Mouse (Mus musculus) adrenal gland, postnatal 10 days (tissue): ENCODE results near the gene Map3k20. TPM values are rescaled to one million over a fixed set of nuclear protein-coding genes. Genes with fewer than 3 reads are reported as not detected.
A peak's percentile ranks its signal among the peaks of the same experiment; 100 is the strongest.

Source experiments
- DNase-seq: peaks from one replicate; pipeline ENCODE4 v3.0.0; 2021; ENCODE audit warnings: mixed read lengths
- total RNA-seq, 2 experiments: library from RNA; stranded (reverse); gene quantifications; 2 replicates each; pipeline ENCODE4 v1.2.3; 2021

Gene Map3k20
- total RNA-seq, 2 experiments from 2014 or later, result 40.6 to 61.7 TPM

DNA sequence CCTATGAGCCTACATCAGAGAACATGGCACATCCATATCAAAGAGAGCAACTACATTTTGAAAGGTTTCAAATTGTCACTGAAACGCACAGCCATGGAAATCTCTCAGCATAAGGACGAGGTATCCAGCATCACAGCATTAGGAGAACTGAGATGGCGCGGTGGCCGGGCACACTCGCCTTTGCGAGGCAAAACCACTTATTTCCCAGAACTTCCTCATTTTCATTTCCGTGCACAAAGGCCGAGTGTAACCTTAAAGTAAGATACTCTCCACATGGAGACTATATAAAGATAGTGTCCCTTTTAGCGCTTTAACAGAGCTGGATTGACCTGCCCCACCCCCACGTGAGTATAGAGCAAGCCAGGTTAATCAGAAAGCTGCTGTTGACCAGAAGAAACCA lies 94.0 kb downstream of the Map3k20 start:
- no peak for DNase-seq

DNA sequence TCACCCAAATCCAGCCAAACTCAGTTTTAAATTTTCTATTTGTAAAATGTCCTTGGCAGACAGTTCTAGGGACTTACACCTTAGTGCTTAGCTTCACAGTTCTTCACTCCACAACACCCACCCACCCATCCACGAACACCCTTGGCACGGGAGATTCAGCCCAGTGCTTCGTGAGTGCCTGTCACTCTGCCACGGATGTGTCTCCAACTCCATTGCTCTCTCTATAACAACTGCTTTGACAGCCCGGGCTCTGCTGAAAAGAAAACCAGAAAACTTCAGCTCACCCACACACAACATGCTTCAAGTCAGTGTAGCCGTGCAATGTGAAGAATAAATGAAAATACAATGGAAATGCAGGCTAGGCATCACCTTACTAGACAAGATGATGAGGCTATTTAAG lies 97.2 kb downstream of the Map3k20 start:
- DNase-seq, result no peak

GRCm38 (mm10) chr2:72383321-72383720 lies 97.9 kb downstream of the Map3k20 start:
- DNase-seq, result no peak

DNA sequence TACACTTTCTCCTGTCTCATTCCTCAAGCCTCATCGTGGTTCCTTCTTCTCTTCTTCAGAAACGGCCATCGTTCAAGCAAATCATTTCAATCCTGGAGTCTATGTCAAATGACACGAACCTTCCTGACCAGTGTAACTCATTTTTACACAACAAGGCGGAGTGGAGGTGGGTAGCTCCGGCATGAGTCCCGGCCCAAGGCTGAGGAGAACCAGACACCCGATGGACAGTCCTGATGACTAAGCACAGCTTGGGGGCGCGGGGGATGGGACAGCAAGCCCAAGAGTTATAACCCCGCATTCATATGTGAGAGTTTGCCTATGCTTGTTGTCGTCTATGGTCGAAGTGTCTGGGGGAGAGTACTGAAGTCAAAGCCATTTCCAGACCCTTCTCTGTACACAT lies 104.0 kb downstream of the Map3k20 start:
- peak; percentile 44 for DNase-seq

DNA sequence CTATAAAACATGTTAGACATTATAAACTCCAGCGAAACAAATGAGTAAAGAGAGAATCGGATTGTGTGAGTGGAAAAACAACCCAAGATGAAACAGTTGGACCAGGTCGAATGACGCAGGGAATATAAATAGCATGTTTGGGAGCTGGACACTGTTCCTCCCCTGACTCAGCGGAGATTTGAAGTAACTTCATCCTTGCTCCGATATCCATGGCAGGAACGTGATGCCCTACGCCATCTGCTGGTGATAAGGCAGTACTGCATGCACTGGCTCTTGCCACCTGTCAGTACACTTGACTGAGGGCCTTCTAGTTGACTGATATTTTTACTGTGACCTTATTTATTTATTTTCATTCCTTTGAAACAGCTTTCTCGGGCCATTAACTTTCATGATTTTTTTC lies 104.5 kb downstream of the Map3k20 start:
- DNase-seq, result peak; percentile 91

DNA sequence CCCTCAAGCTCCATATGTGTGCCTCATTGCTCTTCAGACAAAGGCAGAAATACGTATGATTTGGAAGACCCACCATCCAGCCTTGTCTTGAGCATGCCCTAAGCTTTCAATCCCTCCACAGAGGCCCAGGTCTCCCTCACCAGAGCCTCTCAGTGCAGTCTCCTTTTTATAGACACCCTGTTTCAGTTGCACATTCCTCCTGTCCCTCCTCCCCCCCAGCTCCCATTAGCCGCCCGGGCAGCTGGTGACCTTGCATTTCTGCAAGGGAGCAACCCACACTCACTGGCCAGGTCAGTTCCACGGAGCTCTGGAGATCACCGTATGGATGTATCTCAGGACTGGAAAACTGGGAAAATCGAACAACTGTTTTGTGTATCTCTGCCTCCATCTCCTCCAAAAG lies 105.0 kb downstream of the Map3k20 start:
- DNase-seq, result peak; percentile 28

- no peak for DNase-seq
These were observed 105.6 kb downstream of the Map3k20 start for GRCm38 (mm10) chr2:72391024-72391423.

DNA sequence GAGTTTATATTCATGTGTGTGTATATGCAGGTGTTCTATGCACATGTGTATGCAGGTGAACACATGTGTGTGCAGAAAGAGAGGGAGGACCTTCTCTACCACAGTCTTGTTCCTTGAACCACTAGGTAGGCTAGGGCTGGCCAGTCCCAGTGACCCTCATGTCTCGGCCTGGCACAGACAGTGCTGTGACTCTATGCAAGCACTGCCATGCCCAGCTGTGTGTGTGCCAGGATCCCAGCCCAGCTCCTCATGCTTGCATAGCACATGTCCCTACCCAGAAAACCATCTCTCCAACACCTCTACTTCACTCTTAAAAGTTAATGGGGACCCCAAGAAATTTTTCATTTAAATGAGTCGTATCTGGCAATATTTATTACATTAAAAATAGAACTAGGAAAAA lies 106.3 kb downstream of the Map3k20 start:
- DNase-seq, result no peak

- peak; percentile 49 for DNase-seq
These were observed 106.9 kb downstream of the Map3k20 start for GRCm38 (mm10) chr2:72392316-72392715.

DNA sequence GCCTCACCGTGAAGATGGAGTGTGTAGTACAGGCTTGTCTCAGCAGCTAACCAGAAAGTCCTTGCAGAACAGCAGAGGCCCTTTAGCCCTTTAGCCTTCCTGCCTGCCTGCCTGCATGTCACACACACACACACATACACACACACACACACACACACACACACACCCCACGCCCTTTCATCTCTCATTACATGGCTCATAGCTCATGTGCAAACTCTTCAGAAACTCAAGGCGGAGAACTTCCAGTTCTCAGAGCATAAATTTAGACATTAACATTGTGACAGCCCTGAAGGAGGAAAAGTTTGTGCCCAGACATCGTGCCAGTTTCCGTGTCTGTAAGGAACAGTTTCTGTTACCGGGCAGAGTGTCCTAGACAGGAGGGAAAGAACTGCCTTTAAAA lies 111.5 kb downstream of the Map3k20 start:
- DNase-seq, result no peak

GRCm38 (mm10) chr2:72398227-72398626 lies 112.8 kb downstream of the Map3k20 start:
- DNase-seq, result peak; percentile 86

GRCm38 (mm10) chr2:72399469-72400195 lies 114.2 kb downstream of the Map3k20 start:
- no peak for DNase-seq

GRCm38 (mm10) chr2:72401290-72401689 lies 115.9 kb downstream of the Map3k20 start:
- DNase-seq, result no peak

DNA sequence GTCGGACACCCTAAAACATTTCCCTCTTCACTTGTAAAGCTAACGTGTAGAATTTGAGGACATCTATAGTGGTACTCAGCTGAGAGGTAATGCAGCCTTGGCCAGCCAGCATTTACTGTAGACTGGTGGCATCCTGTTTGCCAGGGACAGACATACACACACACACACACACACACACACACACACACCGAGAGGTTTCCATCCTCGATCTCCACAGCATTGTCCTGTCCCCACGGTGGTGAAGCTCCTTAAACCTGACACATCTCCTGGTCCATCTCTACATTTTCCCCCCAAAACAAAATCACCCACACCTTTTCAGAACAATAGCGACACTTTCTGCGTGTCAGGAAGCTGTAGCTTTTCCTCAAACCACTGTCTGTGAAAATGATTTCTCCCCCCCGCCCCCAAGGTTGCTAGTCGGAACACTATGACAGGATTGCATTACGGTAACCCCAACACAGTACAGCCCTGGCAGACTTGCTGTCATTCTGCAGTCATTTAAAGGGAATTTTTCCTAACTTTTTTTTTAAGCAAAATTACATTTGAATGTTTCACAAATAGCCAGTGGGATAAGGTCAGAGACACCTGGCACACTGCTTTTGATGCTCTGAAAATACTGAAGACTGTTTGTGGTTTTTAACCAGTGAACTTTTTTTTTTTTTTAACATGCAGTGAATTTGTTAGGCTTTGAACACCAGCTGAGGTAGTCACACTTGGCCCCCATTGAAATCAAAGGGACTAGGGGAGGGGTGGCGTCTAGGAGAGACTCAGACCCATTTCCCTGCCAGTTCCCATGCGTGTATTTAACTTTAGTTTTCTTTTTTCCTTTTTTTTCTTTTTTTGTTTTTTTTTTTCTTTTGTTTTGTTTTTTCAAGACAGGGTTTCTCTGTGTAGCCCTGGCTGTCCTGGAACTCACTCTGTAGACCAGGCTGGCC lies 120.5 kb downstream of the Map3k20 start:
- DNase-seq, result no peak

DNA sequence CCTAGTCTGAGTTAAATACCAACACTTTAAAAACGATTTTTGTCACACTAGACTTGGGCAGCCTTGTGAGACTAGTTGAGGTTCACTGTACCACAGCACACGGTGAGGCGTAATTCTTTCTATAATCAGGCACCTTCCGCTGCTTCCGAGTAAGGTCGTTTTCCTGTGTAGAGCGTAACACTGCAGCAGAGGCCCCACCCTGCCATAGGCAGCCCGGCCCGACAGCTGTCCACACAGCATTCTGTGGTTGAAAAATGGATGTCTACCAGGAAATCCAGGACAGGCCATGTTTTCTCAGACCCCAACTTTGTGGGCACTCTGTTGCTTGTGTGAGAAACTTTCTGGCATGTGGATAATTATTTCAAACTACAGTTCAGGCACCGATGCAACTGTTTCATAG lies 121.3 kb downstream of the Map3k20 start:
- no peak for DNase-seq

DNA sequence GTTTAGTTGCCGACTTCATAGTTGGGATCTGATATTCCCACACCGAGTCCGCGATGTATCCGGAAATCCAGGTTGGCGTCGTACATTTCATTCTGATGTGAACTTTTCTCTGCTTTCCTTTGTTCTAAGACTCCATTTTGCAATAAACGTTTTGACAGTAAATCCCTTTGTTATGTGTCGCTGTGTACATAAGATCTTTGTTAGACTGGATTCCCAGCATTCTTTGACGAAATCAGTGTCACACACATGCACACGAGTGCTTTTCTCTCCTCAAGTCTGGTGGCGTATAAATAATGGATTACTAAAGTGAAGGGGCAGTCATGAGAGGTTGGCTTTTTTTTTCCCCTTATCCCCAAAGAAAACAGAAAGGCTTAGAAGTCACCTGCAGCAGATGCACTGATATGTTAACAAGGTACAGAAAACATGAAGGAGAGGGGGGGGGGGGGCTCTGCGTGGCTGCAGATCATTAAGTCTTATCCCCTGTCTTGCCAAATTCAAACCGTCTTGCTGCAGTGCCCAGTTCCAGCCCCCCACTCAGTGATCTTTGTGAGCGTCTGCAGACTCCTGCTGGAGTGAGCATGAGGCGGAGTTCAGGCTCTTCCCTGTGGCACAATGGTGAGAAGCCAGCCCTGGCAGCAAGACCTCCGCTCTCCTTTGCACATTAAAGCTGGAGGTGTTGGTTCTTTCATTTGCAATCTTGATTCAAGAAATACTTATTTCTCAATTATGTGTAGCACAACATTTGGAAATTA lies 122.1 kb downstream of the Map3k20 start:
- no peak for DNase-seq

GRCm38 (mm10) chr2:72409968-72410367 lies 124.5 kb downstream of the Map3k20 start:
- DNase-seq, result no peak

DNA sequence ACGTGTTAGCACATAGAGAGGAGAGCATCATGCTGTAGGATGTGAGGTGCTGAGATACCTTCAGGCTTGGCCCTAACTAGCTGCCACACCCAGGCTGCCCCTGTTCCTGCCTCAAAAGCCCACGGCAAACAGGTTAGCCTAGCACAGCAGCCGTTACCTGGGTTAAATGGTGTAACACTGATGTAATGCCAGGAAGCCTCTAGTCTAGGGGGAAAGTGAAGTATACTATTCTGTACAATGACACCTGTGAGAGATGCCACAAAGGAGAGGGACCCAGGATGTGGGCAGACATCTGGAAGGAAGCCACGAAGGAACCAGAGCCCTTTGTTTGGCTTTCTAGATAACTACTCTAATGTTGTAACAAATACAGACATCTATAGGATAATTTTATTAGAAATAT lies 126.8 kb downstream of the Map3k20 start:
- DNase-seq, result no peak

- peak; percentile 4 for DNase-seq
These were observed 130.0 kb downstream of the Map3k20 start for GRCm38 (mm10) chr2:72415416-72415815.

DNA sequence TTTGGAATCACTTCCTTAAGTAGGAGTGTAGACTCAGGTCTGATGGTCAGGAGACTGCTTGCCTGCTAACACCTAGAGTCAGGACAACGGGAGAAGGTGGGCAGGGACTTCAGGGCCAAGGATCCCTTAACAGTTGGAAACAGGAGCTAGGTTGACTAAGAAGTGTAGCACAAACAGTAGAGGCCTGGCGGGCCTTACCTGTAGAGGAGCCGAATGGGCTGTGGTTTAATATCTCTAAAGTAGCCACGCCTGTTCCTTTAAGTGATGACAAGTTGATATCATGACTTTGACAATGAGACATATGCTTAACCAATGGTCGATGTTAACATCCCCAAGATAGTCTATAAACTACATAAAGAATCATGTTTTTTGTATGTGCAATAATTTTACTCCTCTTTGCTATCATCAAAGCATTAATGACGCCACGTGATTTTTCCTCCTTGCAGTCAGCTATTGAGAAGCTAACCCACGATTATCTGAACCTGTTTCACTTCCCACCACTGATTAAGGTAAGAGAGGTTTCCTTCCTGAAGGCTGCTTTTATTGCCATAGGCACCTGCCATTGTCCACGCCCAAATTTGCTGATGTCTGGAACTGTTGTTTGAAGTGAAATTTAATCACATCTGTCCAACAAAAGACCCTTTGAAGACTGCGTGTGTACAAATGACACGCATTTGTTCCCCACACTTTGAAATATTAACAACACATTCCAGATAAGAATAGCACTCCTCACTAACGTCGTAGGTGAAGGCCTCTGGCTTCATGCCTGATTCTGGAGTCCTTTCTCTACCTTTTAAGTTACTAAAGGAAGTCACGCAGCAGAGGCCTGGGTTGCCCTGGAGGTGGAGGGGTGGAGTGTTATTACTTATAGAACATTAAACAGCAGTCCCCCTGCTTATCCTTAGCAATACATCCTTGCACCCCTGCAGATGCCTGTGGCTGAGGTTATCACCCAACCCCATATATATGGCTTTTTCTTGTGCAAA lies 131.0 kb downstream of the Map3k20 start:
- DNase-seq, result no peak

DNA sequence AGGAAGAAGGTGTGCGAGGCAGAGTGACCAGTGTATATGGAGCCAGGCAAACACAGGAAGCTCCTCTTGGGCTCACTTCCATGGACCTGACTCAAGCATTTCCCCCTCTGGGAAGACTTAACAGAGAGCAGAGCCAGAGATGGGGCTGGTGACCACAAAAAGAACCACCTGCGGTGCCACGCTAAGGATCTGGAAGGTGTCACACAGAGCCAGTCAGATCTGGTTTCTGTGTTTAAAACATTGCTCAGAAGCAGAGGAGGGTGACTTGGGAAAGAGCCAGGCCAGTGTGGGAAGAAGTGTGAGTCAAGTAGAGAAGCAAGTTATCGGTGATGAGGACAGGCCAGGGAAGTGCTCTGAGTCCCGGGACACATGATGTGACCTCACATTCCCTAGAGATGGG lies 135.1 kb downstream of the Map3k20 start:
- DNase-seq, result no peak
